Mouse (Mus musculus): ENCODE measurements around the gene Chd6.

DNA sequence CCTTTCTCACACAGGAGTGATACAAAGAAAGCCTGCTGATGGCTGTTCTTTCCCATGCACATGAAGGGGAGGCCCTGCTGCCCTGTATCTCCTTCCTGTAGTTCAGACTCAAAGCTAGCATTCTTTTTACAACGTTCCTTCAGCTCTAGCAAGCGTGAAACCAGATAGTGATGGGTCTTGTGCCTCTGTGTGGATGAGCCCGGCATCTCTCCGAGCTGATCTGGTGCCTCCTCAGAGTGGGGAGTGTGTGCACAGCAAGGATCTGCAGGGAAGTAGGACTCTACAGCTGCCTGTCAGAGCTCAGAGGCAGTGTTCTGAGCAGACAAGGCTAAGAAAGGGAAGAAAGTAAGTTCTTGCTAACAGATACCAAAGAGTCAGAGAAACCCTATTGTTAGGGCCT lies 157.3 kb downstream of the Chd6 start:
- TF ChIP-seq POLR2A (IDR thresholded peaks at IDR 0.05; ENCODE audit: low read depth, low read length): no peak
- TF ChIP-seq CTCF (IDR thresholded peaks at IDR 0.05; ENCODE audit: extremely low read depth, insufficient read depth, insufficient read length, insufficient replicate concordance): no peak

Data from spleen, adult 2 months (tissue).